Mouse (Mus musculus) stomach, embryonic 15.5 days (tissue): Measurements from ENCODE around the gene Unc13c. TPM values are rescaled to one million over a fixed set of nuclear protein-coding genes. Genes with fewer than 3 reads are reported as not detected.

Experiments used
- ATAC-seq: fragments of 200-750 bp; cut with Nextera tagmentation; 2 replicates; pipeline ENCODE4 v1.8.0; 2017; ENCODE audit warnings: low read depth, moderate number of reproducible peaks, moderate TSS enrichment; ENCODE audit not compliant: insufficient read depth, low FRiP score
- H3K27ac ChIP-seq: fragments of 300-500 bp; sonication (generic); 2 replicates; pipeline ENCODE4 v1.5.1; 2015; ENCODE audit warnings: mild to moderate bottlenecking, inconsistent platforms
- H3K27me3 ChIP-seq: fragments of 300-500 bp; sonication (generic); replicated peaks from 2 replicates; pipeline ENCODE4 v1.6.1; 2015; ENCODE audit warnings: inconsistent platforms
- H3K36me3 ChIP-seq: fragments of 300-500 bp; sonication (generic); 2 replicates; pipeline ENCODE4 v1.6.1; 2015; ENCODE audit warnings: inconsistent platforms
- H3K4me1 ChIP-seq: fragments of 300-500 bp; sonication (generic); 2 replicates; pipeline ENCODE4 v1.6.1; 2015; ENCODE audit warnings: inconsistent platforms
- H3K4me2 ChIP-seq: fragments of 300-500 bp; sonication (generic); 2 replicates; pipeline ENCODE4 v1.6.1; 2015; ENCODE audit warnings: mild to moderate bottlenecking, inconsistent platforms
- H3K4me3 ChIP-seq: fragments of 300-500 bp; sonication (generic); replicated peaks from 2 replicates; pipeline ENCODE4 v1.5.1; 2015; ENCODE audit warnings: inconsistent platforms
- H3K9ac ChIP-seq: fragments of 300-500 bp; sonication (generic); 2 replicates; pipeline ENCODE4 v1.6.1; 2015; ENCODE audit warnings: inconsistent platforms
- H3K9me3 ChIP-seq: fragments of 300-500 bp; sonication (generic); 2 replicates; pipeline ENCODE4 v1.6.1; 2016; ENCODE audit warnings: inconsistent platforms
- WGBS: fragments of 180-500 bp; shearing (Covaris S2); methylation state at CpG from one replicate; pipeline ENCODE4 v1.1.7; 2015; 5-methylcytosine and 5-hydroxymethylcytosine counted together
- polyA plus RNA-seq: library from polyadenylated mRNA; unstranded; fragments of >200 nt; fragmentation: Nextera tagmentation; extraction: Ambion mirVana; gene quantifications from 2 replicates; pipeline ENCODE4 v1.2.1, GENCODE M21; 2015

Gene Unc13c
- polyA plus RNA-seq, 1 experiment from 2014 or later = 0.76 TPM

GRCm38 (mm10) chr9:73560037-73560436, 408.7 kb downstream of the Unc13c start:
- Histone ChIP-seq H3K4me2 (no peak overlapping the region), H3K27ac (no peak overlapping the region), H3K36me3 (no peaks in the 10 kb centered on the region), H3K27me3 (no peaks in the 10 kb centered on the region), H3K4me3 (no peak overlapping the region), H3K4me1 (no peaks in the 10 kb centered on the region), H3K9ac (no peak overlapping the region), H3K9me3 (no peaks in the 10 kb centered on the region)
- no peak for ATAC-seq
- 36% methylated on average over 5 of the region's 5 CpGs for WGBS

DNA sequence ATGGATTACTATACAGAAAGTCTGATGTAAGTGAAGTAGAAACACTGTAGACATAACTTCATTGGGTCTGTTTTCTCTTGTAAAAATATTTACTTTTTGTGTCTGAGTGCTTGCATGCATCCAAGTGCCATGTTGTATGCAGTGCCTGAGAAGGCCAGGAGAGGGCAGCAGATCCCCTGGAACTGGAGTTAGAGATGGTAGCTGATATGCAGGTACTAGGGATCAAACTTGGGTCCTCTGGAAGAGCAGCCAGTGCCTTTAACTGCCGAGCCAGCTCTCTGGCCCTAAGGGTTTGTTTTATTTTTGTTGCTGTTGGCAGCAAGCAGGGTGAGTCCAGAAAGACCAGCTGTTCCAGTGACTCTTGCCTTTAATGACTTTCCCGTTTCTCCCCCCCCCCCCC, 411.0 kb downstream of the Unc13c start:
- Histone ChIP-seq H3K27ac (no peak overlapping the region), H3K9me3 (no peaks in the 10 kb centered on the region), H3K36me3 (no peaks in the 10 kb centered on the region), H3K4me3 (no peak overlapping the region), H3K9ac (no peak overlapping the region), H3K4me2 (no peak overlapping the region), H3K4me1 (no peaks in the 10 kb centered on the region), H3K27me3 (no peaks in the 10 kb centered on the region)
- 22% methylated on average over 2 of the region's 2 CpGs for WGBS
- ATAC-seq = no peak

GRCm38 (mm10) chr9:73555354-73555753, 413.4 kb downstream of the Unc13c start:
- 63% methylated on average over 6 of the region's 6 CpGs for WGBS
- no peak overlapping the region for H3K4me2 ChIP-seq
- no peak for ATAC-seq

DNA sequence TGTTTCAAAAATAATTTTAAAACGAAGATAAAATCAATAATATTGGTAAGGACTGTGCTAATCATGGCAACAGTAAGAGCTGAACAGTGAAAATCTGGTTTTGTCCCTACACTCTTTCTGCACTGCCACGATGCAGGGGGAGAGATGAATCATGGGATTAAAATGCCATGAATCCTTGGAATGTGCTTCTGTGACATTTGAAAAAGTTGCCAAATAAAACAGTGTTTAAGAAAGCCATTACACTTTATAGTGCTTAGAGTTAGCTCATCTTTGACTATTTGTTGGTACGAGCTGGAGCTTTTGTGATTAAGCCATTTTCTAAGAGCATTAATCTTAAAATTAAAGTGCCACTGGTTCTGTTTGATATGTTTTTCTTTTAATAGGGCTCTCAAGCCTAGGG, 496.2 kb downstream of the Unc13c start:
- Histone ChIP-seq H3K4me3 (no peak overlapping the region), H3K9ac (no peak overlapping the region), H3K27ac (no peak overlapping the region), H3K27me3 (no peaks in the 10 kb centered on the region), H3K4me1 (no peaks in the 10 kb centered on the region), H3K9me3 (no peaks in the 10 kb centered on the region), H3K36me3 (no peaks in the 10 kb centered on the region), H3K4me2 (no peak overlapping the region)
- WGBS = 40% methylated on average over 3 of the region's 3 CpGs
- ATAC-seq = no peak

More at GRCm38 (mm10) chr9:73555354-73555753, 413.4 kb downstream of the Unc13c start:
- no peaks in the 10 kb centered on the region for H3K9me3 ChIP-seq
- H3K4me3 ChIP-seq = no peak overlapping the region
- H3K9ac ChIP-seq = no peak overlapping the region
- H3K27me3 ChIP-seq = no peaks in the 10 kb centered on the region
- no peak overlapping the region for H3K27ac ChIP-seq
- no peaks in the 10 kb centered on the region for H3K4me1 ChIP-seq
- H3K36me3 ChIP-seq = no peaks in the 10 kb centered on the region

- no peak overlapping the region for H3K4me3 ChIP-seq
- H3K36me3 ChIP-seq = no peaks in the 10 kb centered on the region
- WGBS = 89% methylated on average over 2 of the region's 2 CpGs
- no peak overlapping the region for H3K9ac ChIP-seq
- H3K4me1 ChIP-seq = no peaks in the 10 kb centered on the region
- no peak for ATAC-seq
- no peak overlapping the region for H3K4me2 ChIP-seq
- no peak overlapping the region for H3K27ac ChIP-seq
- H3K27me3 ChIP-seq = no peaks in the 10 kb centered on the region
- H3K9me3 ChIP-seq = no peaks in the 10 kb centered on the region
Observed at GRCm38 (mm10) chr9:73462027-73462426, 506.7 kb downstream of the Unc13c start.

- no peaks in the 10 kb centered on the region for H3K9me3 ChIP-seq
- H3K4me2 ChIP-seq = no peak overlapping the region
- WGBS = 63% methylated on average over 6 of the region's 6 CpGs
- no peak overlapping the region for H3K27ac ChIP-seq
- ATAC-seq = no peak
- H3K9ac ChIP-seq = no peak overlapping the region
- H3K27me3 ChIP-seq = no peaks in the 10 kb centered on the region
- H3K36me3 ChIP-seq = no peaks in the 10 kb centered on the region
- no peak overlapping the region for H3K4me3 ChIP-seq
- H3K4me1 ChIP-seq = no peaks in the 10 kb centered on the region
Observed at GRCm38 (mm10) chr9:73450009-73450408, 518.8 kb downstream of the Unc13c start.

GRCm38 (mm10) chr9:73449216-73449615, 519.5 kb downstream of the Unc13c start:
- Histone ChIP-seq H3K27ac (no peak overlapping the region), H3K4me1 (no peaks in the 10 kb centered on the region), H3K4me2 (no peak overlapping the region), H3K27me3 (no peaks in the 10 kb centered on the region), H3K9ac (no peak overlapping the region), H3K36me3 (no peaks in the 10 kb centered on the region), H3K4me3 (no peak overlapping the region), H3K9me3 (no peaks in the 10 kb centered on the region)
- ATAC-seq = no peak

GRCm38 (mm10) chr9:73431925-73432324, 536.8 kb downstream of the Unc13c start:
- H3K4me2 ChIP-seq = no peak overlapping the region
- no peaks in the 10 kb centered on the region for H3K27me3 ChIP-seq
- H3K27ac ChIP-seq = no peak overlapping the region
- no peaks in the 10 kb centered on the region for H3K9me3 ChIP-seq
- no peaks in the 10 kb centered on the region for H3K36me3 ChIP-seq
- H3K4me1 ChIP-seq = no peaks in the 10 kb centered on the region
- no peak overlapping the region for H3K9ac ChIP-seq
- ATAC-seq = no peak
- H3K4me3 ChIP-seq = no peak overlapping the region
- WGBS = 63% methylated on average over 2 of the region's 2 CpGs

Other genes with a start within 250 kb of the Unc13c start
- 0.98 and 1.1 TPM in 2 replicates for gene Wdr72, start 141.4 kb upstream of the Unc13c start, polyA plus RNA-seq